Mouse (Mus musculus) small intestine, adult 2 months (tissue): ENCODE results near the gene Slc43a3.

ENCODE experiments used
- CTCF ChIP-seq: fragments of 200-500 bp; IDR thresholded peaks from 2 replicates; pipeline ENCODE4 v1.5.1; 2012; ENCODE audit warnings: low read depth, mild to moderate bottlenecking, control low read depth, inconsistent platforms, low read length, moderate library complexity, mixed read lengths; ENCODE audit not compliant: insufficient replicate concordance, insufficient read length; ENCODE audit errors: extremely low read depth
- POLR2A ChIP-seq: fragments of 200-500 bp; IDR thresholded peaks from 2 replicates; pipeline ENCODE4 v1.6.1; 2012; ENCODE audit warnings: low read depth, mild to moderate bottlenecking, control low read depth, inconsistent platforms, low read length, moderate library complexity

GRCm38 (mm10) chr2:84952693-84953092 lies 16.3 kb downstream of the Slc43a3 start:
- TF ChIP-seq POLR2A, result no peak
- TF ChIP-seq CTCF, result no peak
